Mouse (Mus musculus): Measurements from ENCODE around the gene Bloc1s1. TPM values are rescaled to one million over a fixed set of nuclear protein-coding genes. Genes with fewer than 3 reads are reported as not detected.

Gene Bloc1s1
- total RNA-seq (2014; rRNA removed) (91.1 and 106 TPM in 2 replicates), polyA plus RNA-seq (2012; rRNA removed) (192 and 226 TPM in 2 replicates)

DNA sequence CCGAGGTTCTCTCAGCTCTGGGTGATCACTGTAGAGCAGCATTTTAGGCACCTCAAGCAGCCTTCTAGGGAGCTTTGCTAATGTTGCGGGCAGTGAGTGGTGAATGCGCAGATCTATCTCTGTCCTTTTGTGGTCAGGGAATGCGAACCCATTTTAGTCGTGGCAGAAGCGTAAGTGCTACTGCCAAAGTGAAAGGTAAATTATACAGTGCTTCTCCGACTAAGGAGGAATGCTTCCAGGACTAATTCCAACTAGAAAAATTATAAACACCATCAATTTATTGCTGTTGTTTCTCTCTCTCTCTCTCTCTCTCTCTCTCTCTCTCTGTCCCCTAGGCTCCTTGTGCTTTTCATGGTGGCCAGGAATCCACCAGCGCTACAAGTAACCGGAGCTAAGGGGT lies at the start of gene Bloc1s1:
Gene Bloc1s1 (minus strand): TSS at position 101 of the 400 bp plus-strand sequence.
- no peak for DNase-seq (ENCODE audit: extremely low read depth, low read depth, low spot score)
- peak within 1 kb of the TSS; percentile 95 for H3K27ac ChIP-seq (replicated peaks; ENCODE audit: insufficient read depth, low read depth, low read length)
- H3K27me3 ChIP-seq (ENCODE audit: control insufficient read depth, insufficient read depth, low read length), result no peaks in the 10 kb centered on the region
- no peaks in the 10 kb centered on the region for H3K36me3 ChIP-seq (ENCODE audit: control insufficient read depth, insufficient read depth, low read length)
- peaks cover 25% of the 10 kb centered on the region for H3K4me1 ChIP-seq (ENCODE audit: control insufficient read depth, insufficient read depth, low read length)
- peak within 1 kb of the TSS; percentile 90 for H3K9ac ChIP-seq (ENCODE audit: low read depth, low read length)
- TF ChIP-seq POLR2A (IDR thresholded peaks at IDR 0.05; ENCODE audit: extremely low read depth, insufficient read depth, low read length) (no peak), CTCF (IDR thresholded peaks at IDR 0.05; ENCODE audit: low read depth, low read length) (no peak)
- H3K79me2 ChIP-seq (ENCODE audit: control insufficient read depth, insufficient read depth, low read length), result no peaks in the 10 kb centered on the region
- peak within 1 kb of the TSS; percentile 70 for H3K4me3 ChIP-seq (ENCODE audit: insufficient read depth, low read depth, low read length)
- 35% methylated on average over 9 of the region's 9 CpGs for WGBS

DNA sequence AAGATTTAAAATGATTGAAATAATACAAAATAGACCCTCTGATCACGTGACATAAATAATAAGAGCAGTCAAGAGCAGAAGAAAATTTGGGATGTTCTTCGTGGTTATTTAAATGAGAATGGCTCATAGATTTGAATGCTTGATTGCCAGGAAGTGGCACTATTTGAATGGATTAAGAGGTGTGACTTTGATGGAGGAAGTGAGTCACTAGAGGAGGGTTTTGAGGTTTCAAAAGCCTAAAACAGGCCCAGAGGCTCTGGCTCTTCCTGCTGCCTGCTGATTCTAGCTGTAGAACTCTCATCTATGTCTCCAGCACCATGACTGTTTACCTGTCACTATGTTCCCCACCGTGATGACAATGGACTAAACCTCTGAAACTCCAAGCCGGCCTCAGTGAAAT lies 49.0 kb upstream of the Bloc1s1 start:
- Histone ChIP-seq H3K27ac (replicated peaks; ENCODE audit: insufficient read depth, low read depth, low read length) (peak overlapping the region; percentile 53), H3K27me3 (ENCODE audit: control insufficient read depth, insufficient read depth, low read length) (no peaks in the 10 kb centered on the region), H3K79me2 (ENCODE audit: control insufficient read depth, insufficient read depth, low read length) (peaks cover 2% of the 10 kb centered on the region; the same call in 1 of the 2 replicates), H3K36me3 (ENCODE audit: control insufficient read depth, insufficient read depth, low read length) (peaks cover 12% of the 10 kb centered on the region), H3K4me1 (ENCODE audit: control insufficient read depth, insufficient read depth, low read length) (peaks cover 27% of the 10 kb centered on the region), H3K4me3 (ENCODE audit: insufficient read depth, low read depth, low read length) (peak overlapping the region; percentile 65), H3K9ac (ENCODE audit: low read depth, low read length) (peak overlapping the region; percentile 68)
- DNase-seq (ENCODE audit: extremely low read depth, low read depth, low spot score), result peak; percentile 64
- 63% methylated on average over 4 of the region's 4 CpGs for WGBS
- no peak for TF ChIP-seq POLR2A (IDR thresholded peaks at IDR 0.05; ENCODE audit: extremely low read depth, insufficient read depth, low read length)
- TF ChIP-seq CTCF (IDR thresholded peaks at IDR 0.05; ENCODE audit: low read depth, low read length), result no peak

DNA sequence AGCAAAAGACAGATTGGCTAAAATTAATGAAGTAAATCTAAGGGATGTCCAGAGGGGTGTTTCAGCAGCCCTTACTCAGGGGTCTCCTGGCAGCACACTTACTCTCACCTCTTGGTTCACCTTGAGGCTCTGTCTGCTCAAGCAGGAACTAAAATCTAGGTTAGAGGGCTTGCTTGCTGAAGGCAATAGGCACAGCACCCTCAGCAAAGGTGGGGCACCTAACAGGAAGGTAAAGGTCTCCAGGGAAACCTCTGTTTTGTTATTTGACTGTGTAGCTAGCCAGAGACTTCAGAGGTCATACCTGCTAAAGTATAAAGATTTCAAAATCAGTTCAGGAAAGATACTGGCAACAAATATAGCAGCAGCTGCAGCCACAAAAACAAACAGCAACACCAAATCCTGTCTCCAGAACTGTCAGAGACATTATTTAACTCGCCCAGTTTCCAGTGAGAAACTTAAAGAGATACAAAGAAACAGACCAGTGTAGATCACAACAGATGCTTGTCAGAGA lies 47.0 kb upstream of the Bloc1s1 start:
- peak overlapping the region; percentile 74 for H3K4me3 ChIP-seq (ENCODE audit: insufficient read depth, low read depth, low read length)
- H3K27me3 ChIP-seq (ENCODE audit: control insufficient read depth, insufficient read depth, low read length), result no peaks in the 10 kb centered on the region
- peak overlapping the region; percentile 95 for H3K27ac ChIP-seq (replicated peaks; ENCODE audit: insufficient read depth, low read depth, low read length)
- no peaks in the 10 kb centered on the region; the same call in 1 of the 2 replicates for H3K79me2 ChIP-seq (ENCODE audit: control insufficient read depth, insufficient read depth, low read length)
- peak; percentile 98 for DNase-seq (ENCODE audit: extremely low read depth, low read depth, low spot score)
- H3K9ac ChIP-seq (ENCODE audit: low read depth, low read length), result peak overlapping the region; percentile 16; the same call in 1 of the 2 replicates
- H3K4me1 ChIP-seq (ENCODE audit: control insufficient read depth, insufficient read depth, low read length), result peaks cover 24% of the 10 kb centered on the region
- no peak for TF ChIP-seq POLR2A (IDR thresholded peaks at IDR 0.05; ENCODE audit: extremely low read depth, insufficient read depth, low read length)
- WGBS, result 10% methylated on average over 1 of the region's 1 CpGs
- peaks cover under 1% of the 10 kb centered on the region; the same call in 1 of the 2 replicates for H3K36me3 ChIP-seq (ENCODE audit: control insufficient read depth, insufficient read depth, low read length)

DNA sequence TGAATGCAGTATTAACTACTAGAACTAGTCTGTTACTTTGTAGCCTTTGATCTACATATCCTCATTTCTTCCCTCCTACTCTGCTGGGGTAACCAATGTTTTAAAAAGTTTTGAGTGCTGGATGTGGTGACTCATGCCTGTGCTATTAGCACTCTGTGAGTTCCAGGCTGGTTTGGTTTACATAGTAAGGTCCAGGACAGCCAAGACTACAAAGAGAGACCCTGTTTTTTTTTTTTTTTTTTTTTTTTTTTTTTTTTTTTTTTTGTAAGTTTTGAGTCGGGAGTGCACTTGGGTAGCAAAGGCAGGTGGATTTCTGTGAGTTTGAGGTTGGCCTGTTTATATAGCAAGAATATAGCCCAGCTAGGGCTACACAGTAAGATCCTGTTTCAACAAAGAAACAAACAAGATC lies 44.5 kb upstream of the Bloc1s1 start:
- Histone ChIP-seq H3K4me1 (ENCODE audit: control insufficient read depth, insufficient read depth, low read length) (peaks cover 39% of the 10 kb centered on the region), H3K27me3 (ENCODE audit: control insufficient read depth, insufficient read depth, low read length) (no peaks in the 10 kb centered on the region), H3K79me2 (ENCODE audit: control insufficient read depth, insufficient read depth, low read length) (no peaks in the 10 kb centered on the region; the same call in 1 of the 2 replicates), H3K36me3 (ENCODE audit: control insufficient read depth, insufficient read depth, low read length) (no peaks in the 10 kb centered on the region), H3K27ac (replicated peaks; ENCODE audit: insufficient read depth, low read depth, low read length) (no peak overlapping the region; the same call in 1 of the 2 replicates), H3K9ac (ENCODE audit: low read depth, low read length) (no peak overlapping the region), H3K4me3 (ENCODE audit: insufficient read depth, low read depth, low read length) (no peak overlapping the region)
- peak; percentile 64 for DNase-seq (ENCODE audit: extremely low read depth, low read depth, low spot score)
- TF ChIP-seq CTCF (IDR thresholded peaks at IDR 0.05; ENCODE audit: low read depth, low read length), result no peak
- TF ChIP-seq POLR2A (IDR thresholded peaks at IDR 0.05; ENCODE audit: extremely low read depth, insufficient read depth, low read length), result no peak
- WGBS, result 7% methylated on average over 1 of the region's 1 CpGs

- H3K9ac ChIP-seq (ENCODE audit: low read depth, low read length), result peak overlapping the region; percentile 50
- H3K36me3 ChIP-seq (ENCODE audit: control insufficient read depth, insufficient read depth, low read length), result no peaks in the 10 kb centered on the region
- no peaks in the 10 kb centered on the region for H3K27me3 ChIP-seq (ENCODE audit: control insufficient read depth, insufficient read depth, low read length)
- peak; percentile 100 for DNase-seq (ENCODE audit: extremely low read depth, low read depth, low spot score)
- peak overlapping the region; percentile 99 for H3K27ac ChIP-seq (replicated peaks; ENCODE audit: insufficient read depth, low read depth, low read length)
- no peak for TF ChIP-seq POLR2A (IDR thresholded peaks at IDR 0.05; ENCODE audit: extremely low read depth, insufficient read depth, low read length)
- 17% methylated on average over 6 of the region's 6 CpGs for WGBS
- H3K4me3 ChIP-seq (ENCODE audit: insufficient read depth, low read depth, low read length), result no peak overlapping the region
- no peaks in the 10 kb centered on the region; the same call in 1 of the 2 replicates for H3K79me2 ChIP-seq (ENCODE audit: control insufficient read depth, insufficient read depth, low read length)
- peaks cover 46% of the 10 kb centered on the region for H3K4me1 ChIP-seq (ENCODE audit: control insufficient read depth, insufficient read depth, low read length)
These were observed 42.0 kb upstream of the Bloc1s1 start for GRCm38 (mm10) chr10:128965871-128966270.

- Histone ChIP-seq H3K36me3 (ENCODE audit: control insufficient read depth, insufficient read depth, low read length) (no peaks in the 10 kb centered on the region), H3K4me3 (ENCODE audit: insufficient read depth, low read depth, low read length) (no peak overlapping the region; the same call in 1 of the 2 replicates), H3K9ac (ENCODE audit: low read depth, low read length) (peak overlapping the region; percentile 73), H3K27ac (replicated peaks; ENCODE audit: insufficient read depth, low read depth, low read length) (peak overlapping the region; percentile 99), H3K27me3 (ENCODE audit: control insufficient read depth, insufficient read depth, low read length) (no peaks in the 10 kb centered on the region), H3K79me2 (ENCODE audit: control insufficient read depth, insufficient read depth, low read length) (peaks cover 6% of the 10 kb centered on the region; the same call in 1 of the 2 replicates), H3K4me1 (ENCODE audit: control insufficient read depth, insufficient read depth, low read length) (peaks cover 42% of the 10 kb centered on the region)
- 29% methylated on average over 2 of the region's 2 CpGs for WGBS
- no peak for TF ChIP-seq CTCF (IDR thresholded peaks at IDR 0.05; ENCODE audit: low read depth, low read length)
- TF ChIP-seq POLR2A (IDR thresholded peaks at IDR 0.05; ENCODE audit: extremely low read depth, insufficient read depth, low read length), result no peak
- peak; percentile 100 for DNase-seq (ENCODE audit: extremely low read depth, low read depth, low spot score)
These were observed 41.1 kb upstream of the Bloc1s1 start for GRCm38 (mm10) chr10:128964961-128965360.
